Mouse (Mus musculus): Measurements from ENCODE around the gene Eif4g3. TPM values are rescaled to one million over a fixed set of nuclear protein-coding genes. Genes with fewer than 3 reads are reported as not detected.

Gene Eif4g3
- total RNA-seq (2023): 151 TPM

DNA sequence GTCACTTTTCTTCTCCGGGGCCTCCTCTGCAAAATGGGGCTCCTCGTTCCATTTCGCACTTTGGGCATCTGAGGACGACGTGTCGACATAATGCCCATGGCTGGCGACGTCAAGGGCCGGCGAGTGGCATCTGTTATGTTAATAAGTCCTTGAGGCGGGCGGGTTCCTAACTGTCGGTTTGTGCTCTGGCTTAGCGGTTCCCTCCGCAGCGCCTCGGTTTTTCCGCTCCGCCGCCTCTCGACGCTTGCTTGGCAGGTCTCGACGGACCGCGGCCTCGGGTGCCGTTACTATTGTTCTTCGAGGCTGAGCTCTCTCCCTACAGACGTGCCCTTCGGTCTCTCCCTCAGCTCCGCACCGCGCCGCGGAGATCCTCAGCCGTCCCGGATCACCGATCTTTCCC is at the start of gene Eif4g3:
Gene Eif4g3 (plus strand): TSS at position 133 of the 400 bp plus-strand sequence.

GRCm38 (mm10) chr4:138216200-138216890 is 223.5 kb downstream of the Eif4g3 start, which contains the start of gene Hp1bp3:
Hp1bp3 (plus strand) TSS chr4:138216296.

DNA sequence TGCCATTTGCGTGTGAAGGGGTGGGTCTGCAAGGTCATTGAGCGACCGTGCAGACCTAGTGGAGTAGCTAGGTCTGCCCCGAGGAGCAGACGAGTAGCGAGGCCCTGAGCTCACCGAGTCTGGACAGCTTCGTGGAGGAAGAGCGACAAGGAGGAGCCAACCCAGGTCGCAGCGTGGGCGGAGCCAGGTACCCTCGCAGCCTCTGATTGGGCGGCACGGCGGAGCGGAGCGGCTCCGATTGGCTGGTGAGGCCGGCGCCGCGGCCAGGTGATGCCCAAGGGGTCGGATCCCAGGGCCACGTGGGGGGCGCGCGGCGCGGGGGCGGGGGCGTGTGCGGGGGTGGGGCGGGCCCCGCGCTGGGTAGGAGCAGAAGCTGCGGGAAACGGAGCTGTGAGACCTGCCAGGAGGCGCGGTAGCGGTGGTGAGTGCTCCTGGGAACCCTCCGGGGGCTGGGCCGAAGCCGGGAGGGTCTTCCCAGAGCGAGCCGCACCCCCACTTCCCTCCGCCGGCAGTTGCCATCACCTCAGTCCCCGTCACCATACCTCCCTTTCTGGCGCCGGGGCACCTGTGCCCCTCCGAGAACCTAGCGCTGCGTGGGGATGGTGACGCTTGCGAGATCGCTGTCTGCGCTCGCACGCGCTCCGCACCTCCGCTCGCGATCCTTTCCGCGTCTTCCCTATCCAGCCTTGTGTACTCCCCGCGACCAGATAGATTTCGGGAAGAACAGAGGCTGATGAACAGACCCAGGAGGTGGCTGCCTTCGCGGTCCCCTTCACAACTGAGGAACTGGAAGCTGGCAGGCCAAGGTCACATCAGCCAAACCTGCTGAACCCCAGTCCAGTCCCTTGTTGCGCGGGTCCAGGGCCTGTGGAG is 257.5 kb downstream of the Eif4g3 start, which contains the start of the genes Sh2d5 and Kif17:
Gene Sh2d5 (plus strand): TSS at position 316 of the 873 bp plus-strand sequence.
Gene Kif17 (plus strand): TSS at position 348 of the 873 bp plus-strand sequence.

Other genes with a start within 250 kb of the Eif4g3 start
- gene Alpl, start 196.6 kb upstream of the Eif4g3 start, total RNA-seq (2023): 2.2 TPM
- 33.6 TPM for gene Ece1, start 130.8 kb upstream of the Eif4g3 start, total RNA-seq (2023)
- 211 TPM for gene Hp1bp3, start 223.3 kb downstream of the Eif4g3 start, total RNA-seq (2023)